Mouse (Mus musculus) liver, embryonic 15.5 days (tissue): Measurements from ENCODE around the gene Mgll. TPM values are rescaled to one million over a fixed set of nuclear protein-coding genes. Genes with fewer than 3 reads are reported as not detected.
A peak's percentile ranks its signal among the peaks of the same experiment; 100 is the strongest.

Experiments
- ATAC-seq: fragments of 200-750 bp; cut with Nextera tagmentation; 2 replicates; pipeline ENCODE4 v1.8.0; 2017; ENCODE audit warnings: moderate number of reproducible peaks, mild to moderate bottlenecking, moderate library complexity; ENCODE audit not compliant: insufficient read depth
- H3K27ac ChIP-seq: fragments of 300-500 bp; sonication (generic); replicated peaks from 2 replicates; pipeline ENCODE4 v1.5.1; 2015; ENCODE audit warnings: mild to moderate bottlenecking, inconsistent platforms
- H3K27me3 ChIP-seq: fragments of 300-500 bp; sonication (generic); 2 replicates; pipeline ENCODE4 v1.6.1; 2015; ENCODE audit warnings: mild to moderate bottlenecking, inconsistent platforms
- H3K36me3 ChIP-seq: fragments of 300-500 bp; sonication (generic); replicated peaks from 2 replicates; pipeline ENCODE4 v1.6.1; 2015; ENCODE audit warnings: moderate library complexity, mild to moderate bottlenecking, inconsistent platforms
- H3K4me1 ChIP-seq: fragments of 300-500 bp; sonication (generic); replicated peaks from 2 replicates; pipeline ENCODE4 v1.6.1; 2015; ENCODE audit warnings: inconsistent platforms
- H3K4me2 ChIP-seq: fragments of 300-500 bp; sonication (generic); 2 replicates; pipeline ENCODE4 v1.6.1; 2015; ENCODE audit warnings: moderate library complexity, mild to moderate bottlenecking, inconsistent platforms
- H3K4me3 ChIP-seq: fragments of 300-500 bp; sonication (generic); replicated peaks from 2 replicates; pipeline ENCODE4 v1.5.1; 2015; ENCODE audit warnings: mild to moderate bottlenecking, inconsistent platforms
- H3K9ac ChIP-seq: fragments of 300-500 bp; sonication (generic); 2 replicates; pipeline ENCODE4 v1.6.1; 2015; ENCODE audit warnings: moderate library complexity, mild to moderate bottlenecking, inconsistent platforms
- H3K9me3 ChIP-seq: fragments of 300-500 bp; sonication (generic); replicated peaks from 2 replicates; pipeline ENCODE4 v1.6.1; 2016; ENCODE audit warnings: inconsistent platforms
- WGBS: fragments of 180-500 bp; shearing (Covaris S2); methylation state at CpG from one replicate; pipeline ENCODE4 v1.1.7; 2015; ENCODE audit warnings: mixed read lengths; ENCODE audit not compliant: insufficient replicate concordance; 5-methylcytosine and 5-hydroxymethylcytosine counted together
- polyA plus RNA-seq: library from polyadenylated mRNA; unstranded; fragments of >200 nt; fragmentation: Nextera tagmentation; extraction: Ambion mirVana; gene quantifications from 2 replicates; pipeline ENCODE4 v1.2.1, GENCODE M21; 2015

Gene Mgll
- polyA plus RNA-seq, 1 experiment from 2014 or later = 69.7 TPM

DNA sequence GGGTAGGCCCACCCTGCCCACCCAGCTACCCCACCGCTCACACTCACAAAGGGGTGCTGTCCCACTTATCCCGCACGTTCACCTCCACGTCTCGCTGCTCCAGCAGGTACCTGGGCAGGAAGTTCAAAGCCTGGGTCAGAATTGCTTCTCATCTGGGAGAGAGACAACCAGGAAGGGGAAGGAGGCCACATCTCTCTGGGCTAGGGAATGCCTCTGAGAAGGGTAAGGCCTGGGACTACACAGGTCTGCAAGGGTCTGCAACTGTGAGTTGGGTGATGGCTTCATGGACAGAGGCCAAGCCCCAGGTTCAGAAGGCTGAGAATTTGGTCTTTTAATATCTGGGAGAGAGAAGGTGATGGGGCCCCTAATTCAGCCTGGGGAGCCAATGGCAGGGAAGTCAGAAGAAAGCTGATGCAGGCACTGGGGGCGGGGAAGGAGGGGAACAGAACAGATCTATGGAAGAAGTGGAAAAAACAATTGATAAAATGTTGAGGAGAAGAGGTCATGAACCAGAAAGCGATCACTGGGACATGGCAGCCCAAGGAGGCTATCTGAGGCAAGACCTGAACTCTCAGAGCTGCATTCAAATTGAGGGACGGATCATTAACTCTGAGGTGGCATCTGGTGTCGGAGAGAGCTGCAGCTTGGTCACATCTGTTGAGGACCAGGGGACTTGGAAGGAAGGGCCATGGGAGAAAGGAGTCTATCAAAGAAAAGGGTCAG lies 116.7 kb downstream of the Mgll start:
- 51% methylated on average over 9 of the region's 9 CpGs for WGBS
- H3K36me3 ChIP-seq = peaks cover 44% of the 10 kb centered on the region

DNA sequence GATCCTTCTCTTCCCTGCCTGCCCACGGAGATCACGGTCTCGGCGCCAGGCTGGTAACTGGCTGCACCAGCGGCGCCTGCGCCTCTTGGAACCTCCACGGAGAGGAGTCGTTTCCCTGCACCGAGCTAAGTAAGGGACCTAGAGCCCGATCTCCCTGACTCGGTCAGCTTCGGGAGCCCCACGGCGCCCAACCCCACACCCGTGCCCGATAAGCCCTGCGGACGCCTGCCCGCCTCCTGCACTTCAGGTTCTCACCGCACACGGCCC lies 117.2 kb downstream of the Mgll start:
- peaks cover 10% of the 10 kb centered on the region for H3K27me3 ChIP-seq
- peak overlapping the region; percentile 100 for H3K4me2 ChIP-seq
- peak overlapping the region; percentile 90 for H3K9ac ChIP-seq
- H3K4me3 ChIP-seq = peak overlapping the region; percentile 81
- H3K9me3 ChIP-seq = no peaks in the 10 kb centered on the region
- H3K27ac ChIP-seq = peak overlapping the region; percentile 98
- ATAC-seq = peak; percentile 36
- under 1% methylated on average over 22 of the region's 22 CpGs for WGBS
- H3K36me3 ChIP-seq = peaks cover 39% of the 10 kb centered on the region
- peaks cover 50% of the 10 kb centered on the region for H3K4me1 ChIP-seq

More for the DNA sequence above, 116.7 kb downstream of the Mgll start:
- peak overlapping the region; percentile 90 for H3K9ac ChIP-seq
- H3K27me3 ChIP-seq = 0 out of 2 replicates have a peak, but pooled peaks cover 6% of the 10 kb centered on the region
- H3K27ac ChIP-seq = peak overlapping the region; percentile 98
- H3K4me2 ChIP-seq = peak overlapping the region; percentile 100
- H3K9me3 ChIP-seq = no peaks in the 10 kb centered on the region
- H3K4me3 ChIP-seq = peak overlapping the region; percentile 81
- ATAC-seq = no peak
- H3K4me1 ChIP-seq = peaks cover 54% of the 10 kb centered on the region

DNA sequence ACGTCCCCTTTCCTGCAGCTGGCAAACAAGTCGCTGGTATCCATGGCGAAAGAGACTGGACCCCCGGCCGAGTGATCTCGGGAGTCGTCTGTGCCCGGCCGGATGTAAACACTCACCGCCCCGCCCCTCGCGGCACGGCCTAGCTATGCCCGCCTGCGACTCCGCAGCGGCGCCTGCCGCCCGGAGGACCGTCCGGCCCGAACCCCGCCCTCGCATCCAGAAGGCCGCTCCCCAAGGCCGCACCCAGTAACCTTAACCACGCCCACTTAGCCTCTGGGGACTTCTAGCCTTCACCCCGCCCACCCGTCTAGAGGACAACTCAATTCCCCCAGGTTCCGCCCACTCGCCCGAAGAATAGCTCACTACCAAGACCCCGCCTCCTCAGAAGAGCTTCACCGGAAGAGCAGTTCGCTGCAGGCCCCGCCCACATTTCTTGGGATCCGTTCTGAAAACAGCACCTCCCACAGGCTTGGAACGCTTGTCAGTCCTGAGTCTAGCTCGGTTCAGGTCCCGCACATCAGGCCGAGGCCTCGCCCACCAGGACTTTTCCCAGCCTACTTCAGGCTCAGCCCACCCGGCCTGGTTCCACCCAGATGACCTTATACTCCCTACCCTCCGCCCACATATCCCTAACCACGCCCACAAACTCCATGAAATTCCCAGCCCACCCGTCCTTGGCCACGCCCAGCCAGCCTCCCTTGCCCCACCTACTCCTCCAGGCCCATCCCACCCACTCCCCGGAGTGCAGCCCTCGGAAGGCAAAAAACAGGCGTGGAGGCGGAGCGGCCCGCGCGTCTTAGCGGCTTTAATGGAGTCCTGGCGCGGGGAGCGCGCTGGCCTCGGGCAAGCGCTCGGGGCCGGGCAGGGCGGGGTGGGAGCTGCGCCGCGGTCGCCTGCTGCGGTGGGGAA lies 117.8 kb downstream of the Mgll start, which contains the start of gene Abtb1:
Gene Abtb1, minus strand, starts transcription at position 204 of the 909 bp plus-strand sequence.
- no peaks in the 10 kb centered on the region for H3K9me3 ChIP-seq
- H3K9ac ChIP-seq = peak within 1 kb of the TSS; percentile 90
- H3K4me3 ChIP-seq = peak within 1 kb of the TSS; percentile 81
- peaks cover 33% of the 10 kb centered on the region for H3K36me3 ChIP-seq
- peaks cover 44% of the 10 kb centered on the region for H3K4me1 ChIP-seq
- peak within 1 kb of the TSS; percentile 98 for H3K27ac ChIP-seq
- peak; percentile 91 for ATAC-seq
- peaks cover 14% of the 10 kb centered on the region for H3K27me3 ChIP-seq
- under 1% methylated on average over 72 of the region's 72 CpGs for WGBS
- peak within 1 kb of the TSS; percentile 100 for H3K4me2 ChIP-seq

DNA sequence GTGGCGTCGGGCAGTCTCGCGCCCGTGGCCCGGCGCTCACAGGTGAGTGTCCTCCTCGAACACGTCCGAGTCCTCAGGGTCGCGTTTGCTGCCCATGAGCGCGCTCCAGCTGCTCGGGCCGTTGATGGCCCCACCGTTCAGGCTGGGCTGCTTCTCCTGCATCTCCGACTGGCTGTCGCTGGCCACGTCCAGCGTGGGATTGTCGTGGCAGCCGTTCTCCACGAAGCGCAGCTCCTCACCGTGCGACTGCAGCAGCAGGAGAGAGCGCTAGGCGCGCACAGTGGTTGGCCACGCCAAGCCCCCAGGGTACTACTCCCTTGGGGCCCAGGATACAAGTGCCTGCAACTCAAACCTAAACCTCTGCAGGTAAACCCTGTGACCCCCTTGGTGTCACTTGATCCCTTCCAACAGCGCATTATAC lies 118.5 kb downstream of the Mgll start:
- 2% methylated on average over 32 of the region's 32 CpGs for WGBS
- Histone ChIP-seq H3K36me3 (peaks cover 26% of the 10 kb centered on the region), H3K4me2 (peak overlapping the region; percentile 100), H3K9me3 (no peaks in the 10 kb centered on the region), H3K27me3 (peaks cover 18% of the 10 kb centered on the region), H3K27ac (peak overlapping the region; percentile 98), H3K4me3 (peak overlapping the region; percentile 81), H3K4me1 (peaks cover 39% of the 10 kb centered on the region), H3K9ac (peak overlapping the region; percentile 87)
- ATAC-seq = no peak

DNA sequence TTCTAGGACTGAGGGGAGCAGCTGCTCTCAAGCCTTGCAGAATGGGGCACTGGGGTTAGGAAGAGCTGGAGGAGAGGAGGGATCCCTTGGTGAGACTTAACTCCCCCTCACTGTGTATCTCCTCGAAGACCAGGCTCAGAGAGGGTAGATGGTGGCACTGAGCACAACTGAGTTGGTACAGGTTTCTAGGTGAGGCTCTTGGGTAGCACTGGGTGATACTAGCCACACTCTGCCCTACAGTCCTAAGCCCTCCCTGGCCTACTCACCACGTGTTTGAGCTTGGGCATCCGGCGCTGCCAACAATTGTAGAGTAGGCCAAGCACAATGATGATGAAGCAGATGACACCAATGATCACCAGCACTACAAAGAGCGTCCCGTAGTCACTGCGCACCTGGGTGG lies 119.0 kb downstream of the Mgll start:
- H3K27ac ChIP-seq = 0 out of 2 replicates have a peak overlapping the region, but pooled peaks have one; percentile 98
- peak overlapping the region; percentile 87 for H3K9ac ChIP-seq
- H3K27me3 ChIP-seq = peaks cover 18% of the 10 kb centered on the region
- 79% methylated on average over 7 of the region's 7 CpGs for WGBS
- H3K4me2 ChIP-seq = peak overlapping the region; percentile 100
- H3K4me1 ChIP-seq = peaks cover 34% of the 10 kb centered on the region
- no peaks in the 10 kb centered on the region for H3K9me3 ChIP-seq
- H3K4me3 ChIP-seq = peak overlapping the region; percentile 81
- H3K36me3 ChIP-seq = peaks cover 21% of the 10 kb centered on the region
- ATAC-seq = no peak

DNA sequence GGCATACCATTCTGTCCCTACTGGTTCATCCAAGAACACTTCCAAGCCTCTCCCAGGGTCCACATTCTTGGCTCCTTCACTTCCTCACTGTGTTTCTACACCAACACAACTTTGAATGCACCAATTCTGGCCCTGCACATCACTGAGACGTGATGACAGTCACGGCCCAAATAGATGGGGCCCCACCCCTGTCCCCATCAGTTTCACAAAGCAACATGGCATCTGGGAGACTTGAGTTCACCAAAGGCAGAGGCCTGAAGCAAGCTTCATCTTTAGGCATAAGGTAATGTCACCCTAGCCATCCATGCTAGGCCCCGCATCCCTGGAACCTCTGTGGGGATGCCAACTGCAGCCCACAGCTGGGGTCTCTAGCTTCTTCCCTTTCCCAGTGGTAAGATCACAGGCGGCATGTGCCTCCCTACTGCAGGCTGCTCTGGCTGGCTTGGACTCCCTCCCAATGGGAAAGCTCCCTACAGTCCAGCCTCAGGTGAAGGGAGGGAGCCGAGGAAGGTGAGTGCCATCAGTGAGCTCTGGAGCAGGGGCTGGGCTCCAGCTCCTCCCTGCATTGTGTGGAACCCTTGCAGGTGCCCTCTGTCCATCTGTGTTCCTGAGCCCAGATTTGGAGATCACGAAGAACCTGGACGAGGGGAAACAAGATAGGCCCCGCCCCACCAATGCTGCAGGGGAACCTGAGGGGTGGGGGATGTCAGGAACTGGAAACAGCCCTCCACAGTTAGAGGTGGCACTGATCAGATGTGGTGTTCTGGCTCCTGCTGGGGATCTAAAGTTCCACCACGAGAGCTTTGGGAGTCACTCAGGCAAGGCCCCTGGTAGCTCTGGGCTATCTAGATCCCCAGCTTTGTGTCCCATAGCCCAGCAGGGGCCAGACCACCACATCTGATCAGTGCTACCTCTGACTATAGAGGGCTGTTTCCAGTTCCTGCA lies 119.8 kb downstream of the Mgll start:
- Histone ChIP-seq H3K27ac (no peak overlapping the region), H3K36me3 (peaks cover 13% of the 10 kb centered on the region), H3K4me1 (peaks cover 33% of the 10 kb centered on the region), H3K4me3 (no peak overlapping the region), H3K27me3 (peaks cover 23% of the 10 kb centered on the region), H3K4me2 (peak overlapping the region; percentile 100; the same call in 1 of the 2 replicates), H3K9me3 (no peaks in the 10 kb centered on the region), H3K9ac (no peak overlapping the region)
- WGBS = 68% methylated on average over 9 of the region's 9 CpGs
- ATAC-seq = no peak

DNA sequence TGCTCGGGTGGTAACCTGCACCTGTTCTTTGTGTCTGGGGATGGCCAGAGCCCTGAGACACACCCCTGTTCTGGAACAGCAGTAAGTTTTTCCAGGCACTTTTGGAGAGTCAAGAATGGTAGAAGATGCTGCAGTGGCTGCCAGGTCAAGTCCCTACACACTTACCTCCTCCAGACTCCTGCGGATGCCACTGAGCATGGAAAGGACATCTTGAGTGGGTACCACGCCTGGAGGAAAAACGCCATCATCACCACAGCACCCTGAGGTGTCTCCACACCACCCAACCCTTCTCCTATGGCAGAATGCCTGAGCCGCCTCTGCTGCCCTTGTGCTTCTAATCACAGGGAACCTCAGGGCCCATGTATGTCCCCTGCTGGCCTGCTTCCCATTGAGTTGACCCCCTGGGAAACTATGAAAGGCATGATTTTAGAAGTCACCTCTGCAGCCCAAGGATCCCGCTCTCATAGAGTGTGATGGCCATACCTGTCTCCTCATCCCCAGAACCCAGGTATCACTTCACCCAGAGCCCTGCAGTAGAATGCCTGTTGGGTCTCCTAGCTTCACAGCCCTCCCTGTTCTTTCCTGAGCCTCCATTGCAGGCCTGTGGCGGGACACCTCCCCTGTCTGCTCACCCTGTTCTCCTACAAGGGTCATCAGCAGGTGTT lies 120.8 kb downstream of the Mgll start:
- H3K4me3 ChIP-seq = no peak overlapping the region
- no peak overlapping the region for H3K27ac ChIP-seq
- H3K36me3 ChIP-seq = peaks cover 3% of the 10 kb centered on the region; the same call in 1 of the 2 replicates
- H3K9me3 ChIP-seq = no peaks in the 10 kb centered on the region
- H3K27me3 ChIP-seq = peaks cover 23% of the 10 kb centered on the region
- WGBS = 79% methylated on average over 7 of the region's 7 CpGs
- H3K4me1 ChIP-seq = peaks cover 23% of the 10 kb centered on the region
- no peak for ATAC-seq
- H3K4me2 ChIP-seq = no peak overlapping the region
- no peak overlapping the region for H3K9ac ChIP-seq

DNA sequence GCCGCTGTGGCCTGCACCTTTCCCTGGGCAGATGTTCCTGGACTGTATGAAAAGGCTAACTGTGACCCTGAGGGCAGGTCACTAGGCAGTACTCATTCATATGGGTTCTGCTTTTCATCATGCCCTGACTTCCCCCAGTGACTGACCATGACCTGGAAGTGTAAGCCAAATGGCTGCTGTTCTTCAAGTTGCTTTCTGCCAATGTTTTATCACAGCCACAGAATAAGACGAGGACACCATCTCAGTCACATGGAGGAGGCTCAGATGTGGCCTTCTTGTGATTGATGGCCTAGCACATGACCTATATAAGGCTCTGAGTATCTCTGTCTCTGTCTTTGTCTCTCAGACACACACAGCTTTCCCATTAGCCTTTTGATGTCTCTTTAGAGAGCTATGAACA lies 123.4 kb downstream of the Mgll start:
- no peak overlapping the region for H3K27ac ChIP-seq
- no peak overlapping the region for H3K4me3 ChIP-seq
- peaks cover 23% of the 10 kb centered on the region for H3K27me3 ChIP-seq
- no peak overlapping the region for H3K9ac ChIP-seq
- no peak overlapping the region for H3K4me2 ChIP-seq
- ATAC-seq = no peak
- no peaks in the 10 kb centered on the region for H3K9me3 ChIP-seq
- H3K4me1 ChIP-seq = peaks cover 11% of the 10 kb centered on the region
- WGBS = 58% methylated on average over 2 of the region's 2 CpGs
- no peaks in the 10 kb centered on the region for H3K36me3 ChIP-seq

DNA sequence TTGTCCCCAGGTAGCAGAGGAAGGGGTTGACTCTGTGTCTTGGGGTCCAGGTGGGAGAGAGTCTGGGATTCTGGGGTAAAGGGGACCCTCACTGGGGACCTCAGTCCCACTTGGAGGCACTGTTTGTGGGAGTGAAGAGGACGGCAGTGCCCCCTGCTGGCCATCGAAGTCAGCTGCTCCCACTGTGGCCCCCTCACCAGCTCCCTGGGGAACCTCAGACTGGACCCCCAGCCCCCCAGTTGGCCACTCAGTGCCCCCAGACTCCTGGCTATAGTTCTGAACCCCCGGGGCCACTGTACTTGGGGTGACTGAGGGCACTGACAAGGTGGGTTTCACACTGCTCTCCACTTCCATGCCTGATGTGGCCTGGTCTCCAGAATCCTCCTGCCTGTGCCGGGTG lies 125.1 kb downstream of the Mgll start:
- no peak overlapping the region for H3K4me3 ChIP-seq
- H3K9me3 ChIP-seq = no peaks in the 10 kb centered on the region
- no peak overlapping the region for H3K4me2 ChIP-seq
- peaks cover 4% of the 10 kb centered on the region; the same call in 1 of the 2 replicates for H3K4me1 ChIP-seq
- 0 out of 2 replicates have a peak, but pooled peaks have one; percentile 19 for ATAC-seq
- whole genome bisulfite sequencing = 33% methylated on average over 4 of the region's 4 CpGs
- H3K9ac ChIP-seq = no peak overlapping the region
- H3K27me3 ChIP-seq = peaks cover 27% of the 10 kb centered on the region
- H3K27ac ChIP-seq = no peak overlapping the region
- H3K36me3 ChIP-seq = no peaks in the 10 kb centered on the region

DNA sequence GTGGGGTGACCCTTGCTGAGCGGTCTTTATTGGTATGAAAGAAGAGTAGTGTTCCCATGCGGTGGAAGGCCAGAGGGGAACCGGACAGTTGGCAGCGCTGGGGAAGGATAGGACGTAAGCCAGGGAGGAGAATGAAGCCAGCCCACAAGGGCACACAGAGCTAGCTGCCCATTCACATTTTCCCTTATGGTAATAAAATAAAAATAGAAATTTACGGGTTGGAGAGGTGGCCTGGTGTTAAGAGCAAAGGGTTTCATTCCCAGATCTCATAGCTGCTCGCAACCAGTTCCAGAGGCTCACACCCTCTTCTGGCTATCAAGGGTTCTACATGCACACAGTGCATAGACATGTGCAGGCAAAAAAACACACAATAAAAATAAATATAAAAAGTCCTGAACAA lies 125.8 kb downstream of the Mgll start:
- H3K4me3 ChIP-seq = no peak overlapping the region
- H3K9ac ChIP-seq = no peak overlapping the region
- no peak overlapping the region for H3K4me2 ChIP-seq
- H3K36me3 ChIP-seq = no peaks in the 10 kb centered on the region
- 76% methylated on average over 7 of the region's 7 CpGs for WGBS
- no peak for ATAC-seq
- no peak overlapping the region for H3K27ac ChIP-seq
- H3K9me3 ChIP-seq = no peaks in the 10 kb centered on the region
- H3K4me1 ChIP-seq = peaks cover 4% of the 10 kb centered on the region; the same call in 1 of the 2 replicates
- H3K27me3 ChIP-seq = peaks cover 35% of the 10 kb centered on the region
